Mouse (Mus musculus): ENCODE data around the gene Gm9936.
A peak's percentile ranks its signal among the peaks of the same experiment; 100 is the strongest.
"Not testable (repeated sequence)": the region's sequence is repeated elsewhere in the genome, so short reads cannot be mapped to it uniquely, and the experiment has no call there.

Gm9936 gene

DNA sequence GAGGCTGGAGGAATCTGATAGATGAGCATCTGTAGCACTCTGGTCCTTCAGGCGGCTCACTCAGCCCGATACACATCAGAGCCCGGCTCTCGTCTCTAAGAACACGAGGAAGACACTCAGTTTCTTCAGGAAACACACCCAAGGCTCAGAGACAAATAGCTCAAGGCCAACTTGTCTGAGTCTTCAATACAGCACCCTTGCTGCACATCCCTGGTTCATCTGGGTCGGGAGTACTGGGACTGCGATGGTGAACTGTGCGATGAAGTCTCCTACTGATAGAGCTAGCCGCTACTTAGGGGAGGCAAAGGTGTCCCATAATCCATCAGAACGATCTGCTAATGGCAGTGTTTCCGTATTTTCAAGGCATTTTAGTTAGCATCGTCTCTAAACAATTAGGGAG, at the start of gene Gm9936:
Gene Gm9936, minus strand, starts transcription at position 101 of the 400 bp plus-strand sequence.
- no peak for DNase-seq

DNA sequence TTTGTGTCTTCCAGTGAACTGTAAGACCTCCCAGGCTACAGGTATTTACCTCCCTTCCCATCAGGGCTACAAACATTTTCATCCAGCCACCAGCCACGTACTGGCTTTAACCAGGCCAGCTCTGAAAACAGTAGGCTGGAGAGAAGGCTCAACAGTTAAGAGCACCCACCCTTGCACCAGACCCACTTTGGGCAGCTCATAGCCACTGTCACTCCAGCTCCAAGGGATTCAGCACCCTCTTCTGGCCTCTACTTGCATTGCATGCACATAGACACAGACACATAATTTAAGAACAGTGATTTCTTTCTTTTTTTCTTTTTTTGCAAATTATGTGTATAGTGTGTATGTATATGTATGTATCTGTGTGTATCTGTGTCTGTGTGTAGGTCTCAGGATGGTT, 43.9 kb upstream of the Gm9936 start:
- peak; percentile 74 to 78 for DNase-seq

DNA sequence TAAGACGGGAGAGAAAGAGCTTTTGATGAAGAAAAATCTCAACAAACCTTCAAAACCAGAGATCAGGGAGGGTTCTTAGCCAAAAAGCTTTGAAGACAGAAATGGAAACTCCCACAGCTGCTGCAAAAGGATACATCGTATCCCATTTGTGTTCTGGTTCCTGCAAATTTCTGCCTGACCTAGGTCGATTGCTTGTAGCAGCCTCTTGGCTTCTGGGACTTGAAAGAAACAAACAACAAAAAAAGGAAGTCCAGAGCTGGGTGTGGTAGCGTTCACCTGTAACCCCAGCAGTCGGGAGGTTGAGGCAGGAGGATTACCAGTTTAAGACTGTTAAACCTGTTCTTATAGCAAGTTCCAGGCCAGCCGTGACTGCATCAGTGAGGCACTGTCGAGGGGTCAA, 40.4 kb upstream of the Gm9936 start:
- no peak for DNase-seq

DNA sequence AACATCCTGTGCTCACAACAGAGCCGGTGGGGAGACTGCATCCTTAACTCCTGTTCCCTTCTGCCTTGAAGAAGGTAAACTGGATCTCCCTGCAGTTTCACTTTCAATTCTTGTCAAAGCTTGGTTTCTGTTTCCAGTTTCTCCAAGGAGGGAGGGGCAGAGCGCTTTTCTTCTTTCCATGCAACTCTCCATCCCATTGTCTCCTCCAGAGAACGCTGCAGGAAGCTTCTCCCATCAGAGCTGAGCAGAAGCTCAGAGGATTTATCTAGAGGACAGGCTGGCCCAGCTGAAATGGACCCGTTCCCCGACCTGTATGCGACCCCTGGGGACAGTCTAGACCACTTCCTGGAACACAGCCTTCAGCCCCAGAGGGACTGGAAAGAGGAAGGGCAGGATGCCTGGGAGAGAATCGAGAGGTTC, 38.9 kb upstream of the Gm9936 start:
- DNase-seq: peak; percentile 46 to 65

DNA sequence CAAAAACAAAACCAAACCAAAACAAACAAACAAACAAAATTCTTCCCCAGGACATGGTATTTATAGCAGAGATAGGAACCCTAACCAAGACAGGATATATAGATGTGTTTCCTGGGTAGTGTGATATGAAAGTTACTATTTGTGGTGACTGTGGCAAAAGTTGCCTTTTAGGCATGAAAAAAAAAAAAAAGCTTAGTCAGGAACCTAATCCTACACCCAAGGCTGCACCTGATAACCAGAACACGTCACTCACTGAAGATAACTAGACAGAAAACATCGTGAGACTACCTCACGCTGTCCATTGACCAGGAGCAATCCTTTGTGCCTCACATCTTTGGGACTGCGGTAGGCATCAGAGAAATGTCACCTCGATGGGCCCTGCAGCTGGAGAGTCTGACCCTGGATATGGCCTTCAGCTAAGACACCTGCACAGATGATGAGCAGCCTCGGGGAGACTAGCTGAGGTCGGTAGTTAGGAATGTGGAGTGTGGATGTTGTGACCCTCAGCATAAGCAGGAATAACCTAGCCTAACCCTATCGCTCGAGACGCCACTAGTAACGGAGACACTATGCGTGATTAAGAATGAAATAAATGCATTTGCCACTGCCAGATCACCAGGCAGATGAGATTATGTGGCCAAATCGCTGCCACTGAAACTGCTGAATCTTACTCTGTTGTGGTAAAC, 38.3 kb upstream of the Gm9936 start, which contains the start of gene Oasl2:
Gene Oasl2, plus strand, starts transcription at position 249 of the 686 bp plus-strand sequence.
- DNase-seq: peak in 1 of 2 experiments; percentile 7

DNA sequence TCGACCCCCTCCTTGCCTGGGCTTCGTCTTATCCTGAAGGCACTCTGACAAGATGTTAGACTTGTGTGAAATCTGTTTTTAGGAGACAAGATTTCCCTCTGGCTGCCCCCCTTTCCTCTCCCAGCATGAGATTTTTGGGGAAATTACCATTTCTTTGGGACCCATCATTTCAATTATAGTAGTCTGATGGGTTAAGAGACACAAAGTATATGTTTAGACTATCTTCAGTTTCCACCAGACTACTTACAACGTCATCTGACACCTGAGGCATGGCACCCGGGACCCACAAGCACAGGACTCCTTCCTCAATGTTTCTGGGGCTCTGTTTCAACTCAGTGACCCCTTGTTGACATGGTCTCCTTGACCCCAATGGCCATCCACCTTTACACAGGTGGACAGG, 37.1 kb upstream of the Gm9936 start:
- DNase-seq: no peak

DNA sequence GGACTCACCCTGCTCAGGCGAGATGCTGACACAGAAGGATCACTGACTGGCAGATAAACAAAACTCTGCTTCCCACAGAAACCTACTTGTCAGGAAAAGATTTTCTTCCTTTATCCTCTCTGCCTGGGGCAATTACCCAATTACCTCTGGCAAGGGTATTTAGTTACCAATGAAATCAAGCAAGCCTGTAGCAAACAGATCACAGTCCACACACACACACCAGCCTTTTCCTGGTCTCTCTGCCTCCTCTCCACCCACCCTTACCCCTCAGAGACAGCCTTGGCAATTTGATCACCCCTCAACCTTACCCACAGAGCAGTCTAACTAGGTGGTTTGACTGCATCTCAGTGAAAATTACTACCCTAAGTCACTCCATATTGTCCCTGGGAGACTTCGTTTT, 30.5 kb upstream of the Gm9936 start:
- no peak for DNase-seq

DNA sequence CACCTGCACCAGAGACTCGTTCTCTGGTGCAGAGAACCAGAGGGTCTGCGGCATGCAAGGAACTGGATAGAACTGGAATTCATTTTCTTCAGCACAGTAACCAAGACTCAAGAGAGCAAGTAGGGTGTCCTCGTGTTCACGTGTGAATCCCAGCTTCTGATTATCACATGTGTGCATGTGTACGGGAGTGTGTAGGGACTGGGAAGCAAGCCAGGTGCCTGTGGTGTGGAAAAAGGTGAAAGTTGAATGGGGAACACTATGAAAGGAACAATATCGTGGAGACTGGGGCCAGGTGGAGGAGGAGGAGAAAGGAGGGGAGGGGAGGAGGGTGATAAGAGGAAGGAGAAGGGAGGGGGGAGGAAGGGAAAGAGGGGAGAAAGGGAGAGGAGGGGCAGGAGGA, 28.3 kb upstream of the Gm9936 start:
- DNase-seq: no peak

DNA sequence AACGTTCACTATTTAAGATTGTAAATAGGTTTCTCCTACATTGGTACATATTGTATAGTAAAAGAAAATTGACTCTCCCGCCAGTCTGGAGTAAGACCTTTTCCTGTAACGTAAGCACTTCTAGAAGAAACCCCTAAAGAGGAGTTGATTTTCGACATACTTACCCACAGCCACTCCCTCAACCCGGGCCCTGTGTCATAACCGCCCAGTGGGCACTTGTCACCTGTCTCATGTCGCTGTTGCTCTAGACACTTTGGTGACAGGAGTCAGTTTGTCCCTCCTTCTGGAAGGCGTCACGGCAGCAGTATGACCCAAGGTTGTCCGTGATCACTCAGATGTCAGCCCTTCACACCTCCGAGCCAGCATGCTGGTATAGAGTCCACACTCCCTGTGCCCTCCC, 24.5 kb upstream of the Gm9936 start:
- DNase-seq: no peak

DNA sequence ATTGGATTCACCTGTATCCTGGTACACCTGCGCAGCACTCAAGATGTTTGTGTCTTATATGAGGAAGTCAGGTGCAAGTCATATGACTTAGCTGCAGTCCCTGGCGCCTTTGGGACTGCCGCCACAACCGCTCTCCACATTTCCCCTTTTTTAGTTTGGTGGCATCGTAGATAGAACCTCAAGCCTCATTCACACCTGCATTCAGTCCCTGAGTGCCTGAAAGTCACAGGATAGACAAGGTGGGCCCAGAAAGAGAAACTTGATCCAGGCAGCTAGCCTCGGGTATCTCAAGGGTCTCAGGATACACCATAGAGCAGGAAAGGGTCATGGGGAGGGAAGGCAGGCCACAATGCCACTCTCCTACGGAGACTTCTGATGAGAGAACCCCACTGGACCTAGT, 23.8 kb upstream of the Gm9936 start:
- DNase-seq: not testable (repeated sequence)

DNA sequence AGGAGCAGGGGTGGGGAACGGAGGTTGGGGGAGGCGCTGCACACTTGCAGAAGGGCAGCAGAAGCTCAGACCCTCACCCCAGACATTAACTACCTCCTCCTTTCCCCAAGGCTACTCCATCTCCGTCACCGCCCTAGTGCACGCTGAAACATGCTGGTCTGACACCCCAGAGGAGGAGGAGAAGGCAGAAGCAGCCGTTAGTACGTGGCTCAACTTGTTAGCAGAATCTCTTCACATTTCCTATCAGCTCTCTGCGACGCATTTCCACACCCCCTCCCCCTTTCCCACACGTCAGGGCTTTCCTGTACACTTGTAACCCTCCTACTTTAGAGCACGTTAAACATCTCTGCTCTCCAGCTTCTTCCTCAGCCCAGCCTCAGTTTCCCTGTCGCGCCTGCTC, 20.9 kb upstream of the Gm9936 start:
- no peak for DNase-seq

DNA sequence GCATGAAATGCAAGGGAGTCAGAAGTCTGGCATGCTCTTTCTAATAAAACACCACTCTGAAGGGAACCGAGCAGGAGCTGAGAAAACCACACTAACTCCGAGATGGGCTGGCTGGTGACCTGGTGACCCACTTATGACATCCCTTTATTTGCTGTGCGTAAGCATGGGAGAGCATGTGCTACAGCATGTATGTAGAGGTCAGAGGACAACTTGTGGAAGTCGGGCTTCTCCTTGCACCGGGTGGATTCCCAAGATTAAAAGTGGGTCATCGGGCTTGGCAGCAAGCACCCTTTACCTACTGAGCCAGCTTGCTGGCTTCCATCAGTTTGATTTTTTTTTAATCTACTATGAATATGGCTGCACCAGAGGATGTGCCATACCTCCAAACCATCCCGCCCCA, 19.0 kb upstream of the Gm9936 start:
- no peak for DNase-seq

DNA sequence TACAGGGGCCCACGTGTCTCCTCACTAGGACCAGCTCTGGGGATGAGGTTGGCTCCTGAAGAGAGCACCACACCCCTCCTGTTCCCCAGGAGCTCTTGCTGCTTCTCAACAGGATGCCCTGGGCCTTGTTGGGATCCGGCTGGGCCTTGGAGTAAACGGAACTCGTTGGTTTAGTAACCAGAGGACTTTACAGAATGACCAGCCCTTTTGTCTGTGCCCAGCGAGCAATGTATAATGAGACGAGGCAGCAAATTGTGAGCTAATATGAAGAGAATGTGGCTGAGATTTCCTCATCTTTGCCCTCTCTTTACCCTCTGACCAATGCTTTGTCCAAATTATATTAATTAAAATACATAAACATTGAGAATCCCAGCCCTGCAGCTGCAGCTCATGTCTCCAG, 17.8 kb upstream of the Gm9936 start:
- DNase-seq: no peak

DNA sequence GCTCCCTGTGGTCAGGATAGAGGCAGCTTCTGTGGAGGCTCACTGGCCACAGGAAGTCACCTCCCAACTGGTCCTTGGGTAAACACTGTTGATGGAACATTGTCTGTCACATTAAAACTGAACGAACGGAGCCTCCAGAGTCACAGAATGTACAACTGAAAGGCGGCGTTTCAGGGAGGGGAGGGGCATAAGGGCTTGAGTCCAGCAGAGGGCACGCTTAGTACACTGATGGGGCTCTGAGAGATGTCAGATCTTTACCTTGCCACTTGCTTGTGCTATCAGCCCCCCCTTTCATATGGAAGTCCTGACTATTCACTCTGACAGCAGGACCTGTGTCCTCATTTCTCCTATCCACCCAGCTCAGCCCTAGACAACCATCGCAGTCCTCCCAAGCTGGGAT, 17.4 kb upstream of the Gm9936 start:
- peak; percentile 57 to 61 for DNase-seq

DNA sequence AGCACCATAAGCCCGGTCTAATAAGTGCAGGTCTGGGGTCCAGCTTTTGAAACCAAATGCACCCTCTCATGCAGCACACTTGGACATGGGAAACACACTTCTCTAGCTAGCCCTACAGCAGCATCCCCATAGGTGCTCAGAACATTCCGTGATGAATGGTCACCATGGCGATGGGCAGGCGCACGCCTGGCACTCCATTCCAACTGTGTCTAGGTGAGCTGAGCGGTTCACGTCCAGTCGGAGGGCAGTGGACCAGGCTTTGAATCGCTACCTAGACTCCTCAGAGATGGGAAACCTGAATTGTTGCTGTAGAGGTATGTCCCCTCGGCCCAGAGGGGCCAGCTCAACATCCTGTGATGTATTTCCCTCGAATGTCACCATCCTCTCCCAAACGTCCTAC, 6.8 kb upstream of the Gm9936 start:
- no peak for DNase-seq

DNA sequence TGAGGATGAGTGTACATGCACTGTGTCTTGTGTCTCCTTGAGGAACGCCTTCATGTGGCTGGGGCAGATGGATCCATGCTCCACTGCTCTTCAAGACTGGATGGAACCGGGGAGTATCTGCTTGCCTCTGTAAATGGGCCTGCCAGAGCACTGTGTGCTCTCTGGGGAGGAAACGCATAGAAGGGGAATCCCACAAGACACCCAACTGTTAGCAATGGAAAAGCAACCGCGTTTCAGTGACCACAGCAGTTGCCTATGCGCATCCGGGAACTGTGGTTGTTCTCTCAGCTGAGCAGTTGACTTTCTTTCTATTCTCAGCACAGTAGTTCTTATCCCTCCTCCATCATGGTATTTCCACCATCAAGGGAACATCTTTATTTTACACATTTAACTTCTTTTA, 6.3 kb upstream of the Gm9936 start:
- DNase-seq: no peak

DNA sequence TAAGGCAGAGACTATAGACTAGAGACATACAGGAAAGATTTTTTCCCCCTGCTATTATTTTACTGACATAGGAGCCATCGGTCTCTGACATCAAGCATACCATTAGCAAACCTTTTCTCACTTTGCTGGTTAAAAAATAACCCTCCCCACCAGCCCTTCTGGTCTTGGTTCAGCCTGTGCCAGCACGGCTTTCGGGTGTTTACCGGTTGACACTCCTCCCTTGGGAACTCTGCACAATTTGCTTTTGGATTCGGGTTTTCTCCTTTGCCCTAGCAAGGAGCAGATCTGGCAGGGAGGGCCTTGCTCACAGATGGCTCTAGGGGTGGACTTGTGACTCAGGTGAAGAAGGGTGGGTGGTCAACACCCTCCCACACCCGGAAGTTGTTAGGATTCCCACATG, 3.2 kb upstream of the Gm9936 start:
- peak; percentile 17 to 44 for DNase-seq

DNA sequence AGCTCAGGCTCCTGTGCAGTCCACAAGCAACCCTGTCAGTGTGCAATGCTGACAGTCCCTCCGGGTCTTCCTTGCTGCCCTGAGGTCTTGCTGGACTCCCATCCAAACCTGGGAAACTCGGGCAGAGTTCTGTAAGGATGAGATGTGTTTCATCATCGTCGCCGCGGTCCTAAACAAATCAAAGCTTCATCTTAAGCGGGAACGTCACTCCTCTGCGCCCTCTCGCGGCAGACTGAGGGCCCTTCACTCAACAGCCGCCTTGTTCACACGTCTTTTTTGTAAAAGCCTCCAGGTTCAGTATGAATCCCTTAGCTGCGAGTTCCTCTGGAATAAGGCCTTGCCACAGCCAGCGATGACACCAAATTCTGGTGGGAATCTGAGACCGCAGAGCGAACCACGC, 771 bp upstream of the Gm9936 start:
- DNase-seq: peak; percentile 85 to 87

DNA sequence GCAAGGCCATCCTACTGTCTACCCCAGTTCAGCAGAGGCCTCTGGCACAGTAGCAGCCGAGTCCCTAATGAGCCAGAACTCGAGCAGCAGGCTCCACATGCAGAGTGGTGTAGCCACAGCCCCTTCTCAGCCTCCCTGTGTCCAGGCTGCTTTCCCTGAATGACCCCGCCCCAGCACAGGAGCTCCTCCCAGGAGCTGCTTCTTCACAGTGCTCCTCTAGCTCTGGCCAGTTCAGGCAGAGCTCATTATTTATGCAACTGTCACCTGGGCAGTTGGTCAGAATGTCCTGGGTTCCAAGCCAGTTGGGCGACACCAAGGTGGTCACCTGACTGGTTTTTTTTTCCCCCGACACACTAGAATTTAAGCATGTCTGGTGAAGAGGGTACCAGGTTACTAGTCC, 5.1 kb downstream of the Gm9936 start, which contains the start of gene 4930519G04Rik:
Gene 4930519G04Rik, plus strand, starts transcription at position 301 of the 400 bp plus-strand sequence.
- not testable (repeated sequence) for DNase-seq

DNA sequence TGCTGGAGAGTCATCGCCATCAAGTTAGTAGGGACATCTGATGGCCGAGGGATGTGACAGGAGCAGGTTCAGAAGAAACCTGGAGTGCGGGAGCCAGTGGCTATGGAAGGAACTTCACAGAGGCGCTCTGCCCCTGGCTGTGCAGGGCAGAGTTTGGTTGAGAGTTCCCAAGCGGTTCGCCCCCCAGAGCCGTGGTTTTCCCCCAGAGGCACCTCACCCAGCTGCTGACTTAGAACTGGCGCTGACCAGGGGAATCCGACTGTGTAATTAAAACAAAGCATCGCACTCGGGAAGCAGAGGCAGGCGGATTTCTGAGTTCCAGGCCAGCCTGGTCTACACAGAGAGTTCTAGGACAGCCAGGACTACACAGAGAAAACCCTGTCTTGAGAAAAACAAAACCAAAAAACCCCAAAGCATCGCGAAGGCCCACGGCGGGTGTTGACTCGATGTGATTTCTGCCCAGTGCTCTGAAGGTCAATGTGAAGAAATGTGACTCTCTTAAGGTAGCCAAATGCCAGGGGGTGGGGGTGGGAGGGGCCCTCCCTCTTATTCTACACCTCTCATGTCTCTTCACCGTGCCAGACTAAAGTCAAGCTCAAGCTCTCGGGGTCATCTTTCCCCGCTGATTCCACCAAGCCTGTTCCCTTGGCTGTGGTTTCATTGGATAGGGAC, 6.8 kb downstream of the Gm9936 start:
- no peak for DNase-seq

DNA sequence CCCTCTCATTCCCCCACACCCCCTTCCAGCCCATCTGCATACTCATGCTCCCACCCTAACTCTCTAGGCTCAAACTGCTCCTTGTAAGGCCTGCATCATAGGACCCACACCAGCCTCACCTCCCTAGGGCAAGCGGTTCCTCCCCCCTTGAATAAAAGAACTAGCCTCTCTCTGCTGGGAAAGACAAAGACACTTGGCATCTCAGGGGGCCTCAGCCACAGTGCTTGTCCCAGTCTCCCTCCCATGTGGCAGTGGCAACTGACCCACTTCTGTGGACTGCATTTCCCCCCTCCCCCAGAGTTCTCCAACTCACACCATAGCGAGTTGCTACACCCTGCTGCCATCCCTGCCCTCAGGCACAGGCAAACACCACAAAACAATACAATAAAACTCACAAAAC, 14.1 kb downstream of the Gm9936 start:
- DNase-seq: not testable (repeated sequence)

DNA sequence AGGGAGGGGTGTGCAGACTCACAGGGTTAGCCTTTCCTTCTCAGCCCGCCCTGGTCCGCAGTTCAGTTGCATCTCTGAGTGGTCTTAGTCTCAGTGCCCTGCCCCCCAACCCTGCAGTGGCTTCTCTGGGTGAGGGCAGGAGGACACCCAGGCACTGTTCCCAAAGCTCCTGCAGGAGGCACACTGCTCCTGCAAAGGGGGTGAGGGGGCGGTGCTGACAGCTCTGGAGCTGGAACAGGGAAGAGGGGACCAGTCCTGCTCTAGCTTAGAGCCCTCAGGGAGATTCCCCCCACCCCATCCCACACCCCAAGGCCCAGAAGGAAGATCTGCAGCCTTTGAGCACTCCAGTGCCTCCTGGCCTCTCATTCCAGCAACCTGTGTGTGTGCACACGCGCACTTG, 15.8 kb downstream of the Gm9936 start:
- no peak for DNase-seq

DNA sequence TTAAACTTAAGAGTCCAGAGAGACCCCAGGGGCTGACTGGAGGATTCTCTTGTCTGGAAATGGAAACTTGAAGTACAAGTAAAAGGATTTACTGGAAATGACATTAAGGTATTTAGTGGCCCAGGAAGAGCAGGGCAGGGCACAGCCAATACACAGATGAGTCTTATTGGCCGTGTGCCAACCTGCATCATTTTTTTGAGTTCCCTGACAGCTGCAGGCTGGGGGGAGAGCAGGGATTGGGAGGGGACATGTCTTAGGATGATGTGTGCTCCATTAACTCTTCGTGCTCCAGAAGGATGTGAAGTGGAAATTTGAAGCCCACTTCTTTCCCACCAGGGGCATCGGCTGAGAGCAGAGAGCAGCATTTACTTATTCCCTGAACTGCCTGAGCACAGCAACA, 16.3 kb downstream of the Gm9936 start:
- DNase-seq: not testable (repeated sequence)

DNA sequence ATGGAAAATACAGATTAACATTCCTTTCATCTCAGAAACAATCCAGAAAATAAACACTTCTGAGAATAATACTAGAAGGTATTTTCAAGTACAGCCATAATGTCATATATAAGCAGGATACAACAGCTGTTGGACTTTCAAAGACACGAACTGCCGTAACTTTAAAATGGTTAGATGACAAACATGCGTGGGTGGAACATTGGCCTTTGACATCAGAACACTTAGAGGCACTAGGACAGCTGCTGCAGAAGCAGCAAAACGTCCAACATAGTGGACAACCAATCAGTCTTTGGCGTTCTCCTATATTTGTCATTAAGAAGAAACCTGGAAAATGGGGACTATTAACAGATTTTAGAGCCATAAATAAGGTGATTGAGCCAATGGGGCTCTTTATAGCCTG, 18.0 kb downstream of the Gm9936 start:
- DNase-seq: peak in 1 of 2 experiments; percentile 37

DNA sequence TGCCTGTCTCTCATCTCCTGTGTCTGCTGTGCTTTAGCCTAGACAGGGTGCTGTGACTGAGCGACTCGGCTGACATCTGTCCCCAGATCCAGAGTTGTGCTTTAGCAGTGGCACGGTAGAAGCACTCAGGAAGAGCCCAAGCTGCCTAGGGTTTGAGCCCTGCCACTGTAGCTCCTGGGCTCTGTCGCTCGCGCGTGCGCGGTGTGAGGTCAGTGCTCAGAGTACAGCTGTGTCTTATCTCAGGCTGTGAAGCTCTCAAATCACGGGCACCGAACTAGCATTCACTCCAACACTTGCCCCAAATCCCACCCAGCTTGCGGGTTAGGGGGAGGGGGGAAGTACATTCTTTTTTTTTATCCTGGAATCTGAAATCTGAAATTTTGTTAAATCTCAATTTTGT, 21.6 kb downstream of the Gm9936 start:
- no peak for DNase-seq

Measured in kidney, postnatal 4 days (tissue).